Mouse (Mus musculus) thymus, postnatal 0 days (tissue): ENCODE data around the gene Cope. TPM values are rescaled to one million over a fixed set of nuclear protein-coding genes. Genes with fewer than 3 reads are reported as not detected.

Source experiments
- DNase-seq: peaks from one replicate; pipeline ENCODE4 v3.0.0-alpha.2; 2015; ENCODE audit warnings: low spot score
- polyA plus RNA-seq: library from polyadenylated mRNA; unstranded; fragments of >200 nt; fragmentation: Nextera tagmentation; extraction: Ambion mirVana; gene quantifications from 2 replicates; pipeline ENCODE4 v1.2.1, GENCODE M21; 2015

The Cope gene
- polyA plus RNA-seq, 1 experiment from 2014 or later: 316 TPM

DNA sequence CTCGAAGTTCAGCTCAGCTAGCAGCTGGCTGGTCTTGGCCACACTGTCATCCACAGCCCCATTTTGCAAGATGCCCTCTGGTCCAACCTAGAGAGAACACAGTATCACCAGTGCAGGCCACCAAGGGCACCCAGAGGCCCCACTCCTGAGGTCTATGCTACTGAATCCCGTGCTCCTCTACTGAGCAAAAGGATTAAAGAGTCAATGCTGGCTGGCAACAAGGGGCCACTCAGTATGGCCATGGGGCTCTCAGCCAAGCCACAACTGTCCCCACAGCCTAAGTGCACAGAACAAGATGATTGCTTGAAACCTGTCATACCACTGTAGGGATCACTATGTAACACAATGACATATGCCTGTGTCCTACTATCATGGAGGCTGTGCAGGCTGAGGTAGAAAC lies 42.0 kb downstream of the Cope start:
- DNase-seq: no peak

GRCm38 (mm10) chr8:70347443-70347842 lies 45.1 kb downstream of the Cope start:
- DNase-seq: no peak

- no peak for DNase-seq
Observed at GRCm38 (mm10) chr8:70347860-70348420, 45.6 kb downstream of the Cope start.

DNA sequence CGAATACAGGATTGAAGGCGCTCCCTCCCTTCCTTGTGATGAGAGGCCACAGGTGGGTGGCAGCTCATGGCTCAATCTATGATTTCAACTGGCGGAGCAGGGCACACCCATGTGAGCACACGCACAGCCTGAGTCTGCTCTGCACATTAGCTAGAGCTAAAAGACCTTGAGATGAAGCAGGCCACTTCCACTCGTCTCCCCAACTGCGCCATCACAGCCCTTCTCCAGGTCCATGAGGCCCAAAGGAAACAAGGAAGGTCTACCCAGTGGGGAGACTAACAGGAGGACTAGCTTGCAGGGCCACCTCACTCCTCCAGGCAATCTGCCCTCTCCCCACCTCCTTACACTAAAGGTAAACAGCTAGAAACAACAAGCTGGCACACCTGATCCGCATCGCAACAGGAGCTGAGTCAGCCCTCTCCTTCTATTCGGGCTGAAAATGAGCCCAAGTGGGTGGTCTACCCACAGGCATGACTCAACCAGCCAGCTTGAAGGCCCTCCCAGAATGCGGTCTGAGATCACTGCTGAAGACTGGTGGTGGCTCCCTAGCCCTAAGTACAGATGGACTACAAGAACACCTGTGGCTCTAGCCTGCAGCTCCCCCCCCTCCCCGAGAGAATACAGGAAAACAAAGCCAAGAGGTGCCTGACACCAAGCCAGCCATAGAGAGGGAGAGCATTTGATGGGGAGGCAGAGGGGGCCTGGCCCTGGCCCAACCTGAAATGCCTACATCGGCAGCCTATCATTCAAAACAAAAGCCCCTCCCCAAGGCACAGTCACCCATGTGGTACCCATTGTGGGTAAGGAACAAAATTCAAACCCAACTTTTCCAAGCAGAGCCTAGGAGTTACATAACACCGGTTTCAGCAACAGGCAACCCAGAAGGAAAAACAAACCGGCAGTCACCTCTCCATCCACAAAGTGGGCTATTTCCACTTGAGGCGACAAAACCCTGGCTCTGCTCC lies 49.0 kb downstream of the Cope start:
- peak; percentile 31 for DNase-seq

DNA sequence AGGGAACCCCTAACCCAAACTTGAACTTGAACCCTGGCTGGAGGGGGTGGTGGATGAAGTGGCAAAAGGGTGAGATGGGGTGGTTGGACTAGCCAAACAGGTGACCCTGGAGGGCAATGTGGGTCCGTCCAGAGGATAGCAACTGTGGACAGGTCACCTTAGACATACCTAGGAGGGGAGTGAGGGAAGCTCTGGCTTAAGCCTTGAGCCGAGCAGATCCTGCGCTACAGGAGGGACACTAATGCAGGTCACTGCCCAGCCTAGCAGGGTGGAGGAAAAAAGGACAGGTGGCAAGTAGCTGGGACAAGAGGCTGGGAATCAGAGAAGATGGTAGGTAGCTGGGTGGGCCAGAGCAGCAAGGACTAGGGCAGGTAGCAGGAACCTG lies 49.7 kb downstream of the Cope start:
- DNase-seq: no peak

DNA sequence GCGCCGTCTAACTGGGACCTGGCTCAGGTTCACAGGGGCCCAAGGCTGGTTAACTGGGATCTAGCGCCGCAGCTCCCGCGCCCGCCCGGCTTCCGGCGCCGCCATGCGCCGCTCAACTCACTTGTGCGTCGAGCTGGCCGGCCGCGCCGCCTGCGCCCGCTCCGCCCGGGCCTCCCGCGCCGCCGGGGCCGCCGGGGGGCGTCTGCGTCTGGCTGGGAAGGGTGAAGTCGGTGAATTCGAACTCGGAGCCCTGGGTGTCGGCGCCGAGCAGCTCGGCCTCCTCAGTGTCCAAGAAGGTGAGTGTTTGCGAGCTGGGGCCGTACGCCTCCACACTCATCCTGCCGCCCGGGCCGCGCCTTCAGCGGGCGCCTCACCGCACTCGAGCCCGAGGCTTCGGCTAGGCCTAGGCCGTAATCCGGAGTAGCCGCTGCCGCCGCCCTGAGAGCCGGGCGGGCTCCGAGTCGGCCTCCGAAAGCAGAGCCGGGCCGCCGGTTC lies 50.4 kb downstream of the Cope start:
- peak; percentile 63 for DNase-seq

DNA sequence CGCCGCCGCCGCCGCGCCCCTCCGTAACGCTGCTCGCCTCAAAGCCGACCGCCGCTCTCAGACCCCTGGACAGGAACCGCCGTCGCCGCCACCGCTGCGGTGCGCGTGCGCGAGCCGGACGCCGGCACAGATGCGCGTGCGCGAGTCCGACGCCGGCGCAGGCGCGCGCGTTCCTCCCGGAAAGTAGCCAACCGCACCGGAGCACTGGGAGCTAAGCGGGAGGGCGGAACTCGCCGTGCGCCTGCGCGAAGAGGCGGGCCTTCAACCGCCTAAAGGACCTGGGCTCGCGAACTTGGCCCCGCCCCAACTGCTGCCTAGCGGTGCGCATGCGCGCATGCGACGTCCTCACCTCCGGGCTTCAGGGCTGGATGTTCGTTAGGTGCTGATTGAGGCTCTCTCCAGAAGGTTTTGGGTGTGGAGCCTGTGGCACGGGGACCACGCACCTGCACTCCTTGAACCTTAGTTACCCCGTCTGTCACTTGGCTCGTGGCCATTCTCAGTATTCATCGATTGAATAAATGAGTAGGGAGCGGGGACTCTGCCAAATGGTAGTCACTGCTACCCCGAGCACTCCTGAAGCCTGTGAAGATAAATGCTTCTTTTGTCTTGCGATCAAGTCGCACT lies 51.0 kb downstream of the Cope start, which contains the start of gene Upf1:
Upf1 (minus strand) TSS at position 85 of the 624 bp plus-strand sequence.
- DNase-seq: peak; percentile 100

DNA sequence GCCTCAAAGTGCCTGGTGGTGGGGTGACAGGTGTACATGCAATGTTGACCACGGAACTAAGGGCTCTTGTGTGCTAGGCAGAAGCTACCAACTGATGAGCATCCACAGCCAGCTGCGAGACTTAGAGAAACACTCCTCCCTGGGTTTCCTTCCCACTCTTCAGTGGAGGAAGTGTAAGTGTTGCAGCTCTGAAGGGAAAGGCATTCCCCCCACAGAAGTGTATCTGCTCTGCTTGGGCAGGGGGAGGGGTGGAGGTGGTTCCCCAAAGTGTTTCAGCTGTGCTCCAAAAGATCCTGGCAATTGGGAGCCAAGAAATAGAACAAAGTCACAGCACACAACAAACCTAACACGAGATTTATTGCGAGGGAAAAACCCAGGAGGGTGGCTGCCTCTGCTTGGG lies 51.7 kb downstream of the Cope start:
- no peak for DNase-seq

DNA sequence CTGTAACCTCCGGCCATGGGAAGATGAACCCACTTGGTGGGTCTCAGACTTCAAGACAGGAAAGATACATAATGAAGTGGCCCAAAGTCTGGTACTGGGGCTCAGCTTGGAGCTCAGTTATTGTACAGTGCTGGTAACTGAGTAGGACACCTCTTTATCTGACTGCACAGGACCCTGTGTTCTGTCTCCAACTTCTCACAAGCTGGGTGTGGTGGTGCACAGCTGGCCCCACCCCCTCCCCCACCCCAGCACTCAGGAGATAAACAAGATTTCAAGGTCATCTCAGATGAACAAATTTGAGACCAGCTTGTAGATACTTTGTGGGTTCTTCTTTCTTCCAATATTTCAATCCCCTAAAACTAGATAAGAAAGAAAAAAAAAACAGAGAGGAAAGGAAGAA lies 53.8 kb downstream of the Cope start:
- no peak for DNase-seq

DNA sequence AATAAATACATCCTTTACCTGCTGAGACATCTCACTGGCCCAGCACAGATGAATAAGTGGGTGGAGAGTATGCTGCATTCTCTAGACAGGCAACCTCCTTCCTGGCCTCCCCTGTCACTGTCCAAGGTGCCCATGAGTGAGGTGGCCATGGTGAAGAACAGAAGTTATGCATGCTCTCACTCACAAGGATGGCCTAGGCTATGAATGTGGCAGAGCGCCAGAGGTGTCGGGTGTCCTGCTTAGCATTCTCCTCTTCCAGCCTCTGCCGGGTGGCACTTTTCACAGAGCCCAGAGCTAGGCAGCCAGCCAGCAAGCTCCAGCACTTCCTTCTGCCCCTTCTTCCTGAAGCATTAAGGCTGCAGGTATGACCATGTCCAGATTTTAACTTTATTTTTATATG lies 57.1 kb downstream of the Cope start:
- no peak for DNase-seq

DNA sequence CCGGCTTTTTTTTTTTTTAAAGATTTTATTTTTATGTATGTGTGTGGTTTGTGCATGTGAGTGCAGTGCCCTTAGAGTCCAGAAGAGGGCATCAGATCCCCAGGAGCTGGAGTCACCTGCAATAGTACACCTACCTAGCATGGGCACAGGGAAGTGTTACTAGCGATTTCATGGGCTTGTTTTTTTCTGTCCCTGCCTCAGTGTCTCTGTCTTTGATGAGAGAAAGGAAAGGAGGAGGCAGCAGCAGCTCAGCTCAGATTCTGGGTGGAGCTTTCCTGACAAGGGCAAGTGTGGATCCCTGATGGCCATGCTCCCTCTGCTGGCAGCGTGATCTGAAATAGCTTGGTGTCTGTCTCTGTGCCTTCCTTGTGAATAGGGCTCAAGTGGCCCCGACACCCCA lies 58.5 kb downstream of the Cope start:
- DNase-seq: peak; percentile 34

- DNase-seq: no peak
Observed at GRCm38 (mm10) chr8:70361484-70362032, 59.2 kb downstream of the Cope start.

Other genes with a start within 250 kb of the Cope start
- gene Tm6sf2, start 229.6 kb upstream of the Cope start, polyA plus RNA-seq: 0.43 and 0.62 TPM in 2 replicates
- gene Hapln4, start 219.1 kb upstream of the Cope start, polyA plus RNA-seq: 0.07 TPM in 1 of 2 replicates, not detected in the other
- gene Ncan, start 181.6 kb upstream of the Cope start, polyA plus RNA-seq: 0.03 and 0.05 TPM in 2 replicates
- 51.9 and 60.6 TPM in 2 replicates for gene Nr2c2ap, start 171.2 kb upstream of the Cope start, polyA plus RNA-seq
- gene Rfxank, start 163.4 kb upstream of the Cope start, polyA plus RNA-seq: 21.7 and 24.1 TPM in 2 replicates
- 67.0 and 88.3 TPM in 2 replicates for gene Borcs8, start 163.0 kb upstream of the Cope start, polyA plus RNA-seq
- 7.5 and 9.8 TPM in 2 replicates for gene Mef2b, start 162.8 kb upstream of the Cope start, polyA plus RNA-seq
- 41.5 and 44.1 TPM in 2 replicates for gene Tmem161a, start 130.2 kb upstream of the Cope start, polyA plus RNA-seq
- gene Slc25a42, start 90.2 kb upstream of the Cope start, polyA plus RNA-seq: 6.2 and 9.0 TPM in 2 replicates
- 29.6 and 34.5 TPM in 2 replicates for gene Sugp2, start 68.3 kb upstream of the Cope start, polyA plus RNA-seq
- gene Armc6, start 68.1 kb upstream of the Cope start, polyA plus RNA-seq: 17.9 and 18.4 TPM in 2 replicates
- 25.7 and 26.9 TPM in 2 replicates for gene Homer3, start 19.7 kb upstream of the Cope start, polyA plus RNA-seq
- 53.6 and 58.1 TPM in 2 replicates for gene Ddx49, start within 50 bp of the Cope start, polyA plus RNA-seq
- gene Cers1, start 13.3 kb downstream of the Cope start, polyA plus RNA-seq: 0.19 and 0.40 TPM in 2 replicates
- 0.13 TPM in 1 of 2 replicates, not detected in the other for gene Gdf1, start 27.3 kb downstream of the Cope start, polyA plus RNA-seq
- gene Upf1, start 50.8 kb downstream of the Cope start, polyA plus RNA-seq: 16.4 and 22.6 TPM in 2 replicates
- 1.6 and 2.2 TPM in 2 replicates for gene Comp, start 71.0 kb downstream of the Cope start, polyA plus RNA-seq
- gene Crtc1, start 137.1 kb downstream of the Cope start, polyA plus RNA-seq: 7.4 and 8.0 TPM in 2 replicates
- 8.0 and 8.4 TPM in 2 replicates for gene Klhl26, start 174.4 kb downstream of the Cope start, polyA plus RNA-seq
- gene Tmem59l, start 184.8 kb downstream of the Cope start, polyA plus RNA-seq: 0.09 and 0.10 TPM in 2 replicates
- 0.10 and 0.27 TPM in 2 replicates for gene Crlf1, start 190.6 kb downstream of the Cope start, polyA plus RNA-seq
- 170 and 181 TPM in 2 replicates for gene Rex1bd, start 204.2 kb downstream of the Cope start, polyA plus RNA-seq
- 1,327 and 1,441 TPM in 2 replicates for gene Uba52, start 208.3 kb downstream of the Cope start, polyA plus RNA-seq
- gene Fkbp8, start 225.2 kb downstream of the Cope start, polyA plus RNA-seq: 309 and 319 TPM in 2 replicates
- 66.8 and 68.6 TPM in 2 replicates for gene Kxd1, start 225.4 kb downstream of the Cope start, polyA plus RNA-seq
- gene Ell, start 236.9 kb downstream of the Cope start, polyA plus RNA-seq: 13.5 and 14.2 TPM in 2 replicates